Mouse (Mus musculus): ENCODE data around the gene Atad2b. TPM values are rescaled to one million over a fixed set of nuclear protein-coding genes. Genes with fewer than 3 reads are reported as not detected.
A peak's percentile ranks its signal among the peaks of the same experiment; 100 is the strongest.

Gene Atad2b
- total RNA-seq, 1 experiment = 22.4 TPM

GRCm38 (mm10) chr12:5048104-5048503 lies 131.0 kb downstream of the Atad2b start:
- in situ Hi-C loops (cut with MboI; ENCODE audit: low sequenced_read_pairs in 2 of 2, unreplicated experiment in 2 of 2) = no loop called here

GRCm38 (mm10) chr12:5067590-5067989 lies 150.4 kb downstream of the Atad2b start:
- in situ Hi-C loops (cut with MboI; ENCODE audit: low sequenced_read_pairs in 2 of 2, unreplicated experiment in 2 of 2) = no loop called here

More at GRCm38 (mm10) chr12:5048104-5048503, 131.0 kb downstream of the Atad2b start:
- no peak overlapping the region for H3K4me3 ChIP-seq (ENCODE audit: insufficient read depth in 1 of 2, low read depth in 1 of 2, low read length in 2 of 2, poor library complexity in 1 of 2, severe bottlenecking in 1 of 2)
- H3K27ac ChIP-seq (ENCODE audit: insufficient read depth, low read depth, low read length, poor library complexity, severe bottlenecking) = no peak overlapping the region
- H3K4me1 ChIP-seq (ENCODE audit: control insufficient read depth in 2 of 2, insufficient read depth in 2 of 2, low read length in 2 of 2, poor library complexity in 1 of 2) = no peaks in the 10 kb centered on the region
- DNase-seq (ENCODE audit: low read depth, low spot score) = no peak
- H3K9me3 ChIP-seq (ENCODE audit: control insufficient read depth, insufficient read depth, low read depth, low read length) = no peaks in the 10 kb centered on the region
- 0 out of 2 replicates have a peak, but pooled peaks cover 1% of the 10 kb centered on the region for H3K36me3 ChIP-seq (ENCODE audit: control insufficient read depth, insufficient read depth, low read length, poor library complexity, severe bottlenecking)
- TF ChIP-seq CHD2 (IDR thresholded peaks at IDR 0.05; ENCODE audit: low read depth, low read length) (no peak), HCFC1 (IDR thresholded peaks at IDR 0.05; ENCODE audit: borderline replicate concordance, insufficient read depth, low read length) (no peak), ZNF384 (IDR thresholded peaks at IDR 0.05; ENCODE audit: low read depth, low read length) (peak; percentile 91), MAFK (IDR thresholded peaks at IDR 0.05; ENCODE audit: insufficient read depth, low read depth, low read length) (no peak), ZC3H11A (IDR thresholded peaks at IDR 0.05; ENCODE audit: borderline replicate concordance, low read depth, low read length) (no peak)
- H3K9ac ChIP-seq (ENCODE audit: insufficient read depth, low read depth, low read length, poor library complexity, severe bottlenecking) = no peak overlapping the region

GRCm38 (mm10) chr12:5070131-5070530 lies 153.0 kb downstream of the Atad2b start:
- H3K36me3 ChIP-seq (ENCODE audit: control insufficient read depth, insufficient read depth, low read length, poor library complexity, severe bottlenecking) = no peaks in the 10 kb centered on the region
- no peak overlapping the region for H3K27ac ChIP-seq (ENCODE audit: insufficient read depth, low read depth, low read length, poor library complexity, severe bottlenecking)
- DNase-seq (ENCODE audit: low read depth, low spot score) = no peak
- in situ Hi-C loops (cut with MboI; ENCODE audit: low sequenced_read_pairs in 2 of 2, unreplicated experiment in 2 of 2) = no loop called here
- no peak overlapping the region for H3K9ac ChIP-seq (ENCODE audit: insufficient read depth, low read depth, low read length, poor library complexity, severe bottlenecking)
- no peaks in the 10 kb centered on the region for H3K9me3 ChIP-seq (ENCODE audit: control insufficient read depth, insufficient read depth, low read depth, low read length)
- no peak overlapping the region for H3K4me3 ChIP-seq (ENCODE audit: insufficient read depth in 1 of 2, low read depth in 1 of 2, low read length in 2 of 2, poor library complexity in 1 of 2, severe bottlenecking in 1 of 2)
- peaks cover 3 to 8% of the 10 kb centered on the region in 2 experiments; a peak in 3 of 4 replicates for H3K4me1 ChIP-seq (ENCODE audit: control insufficient read depth in 2 of 2, insufficient read depth in 2 of 2, low read length in 2 of 2, poor library complexity in 1 of 2)
- TF ChIP-seq MAFK (IDR thresholded peaks at IDR 0.05; ENCODE audit: insufficient read depth, low read depth, low read length) = no peak
- TF ChIP-seq HCFC1 (IDR thresholded peaks at IDR 0.05; ENCODE audit: borderline replicate concordance, insufficient read depth, low read length) = no peak
- TF ChIP-seq ZC3H11A (IDR thresholded peaks at IDR 0.05; ENCODE audit: borderline replicate concordance, low read depth, low read length) = no peak
- no peak for TF ChIP-seq ZNF384 (IDR thresholded peaks at IDR 0.05; ENCODE audit: low read depth, low read length)
- TF ChIP-seq CHD2 (IDR thresholded peaks at IDR 0.05; ENCODE audit: low read depth, low read length) = no peak

More at GRCm38 (mm10) chr12:5067590-5067989, 150.4 kb downstream of the Atad2b start:
- peaks cover 3 to 8% of the 10 kb centered on the region in 2 experiments; a peak in 3 of 4 replicates for H3K4me1 ChIP-seq (ENCODE audit: control insufficient read depth in 2 of 2, insufficient read depth in 2 of 2, low read length in 2 of 2, poor library complexity in 1 of 2)
- H3K36me3 ChIP-seq (ENCODE audit: control insufficient read depth, insufficient read depth, low read length, poor library complexity, severe bottlenecking) = no peaks in the 10 kb centered on the region
- TF ChIP-seq MAFK (IDR thresholded peaks at IDR 0.05; ENCODE audit: insufficient read depth, low read depth, low read length) (no peak), ZNF384 (IDR thresholded peaks at IDR 0.05; ENCODE audit: low read depth, low read length) (0 out of 2 replicates have a peak, but pooled peaks have one; percentile 15), CHD2 (IDR thresholded peaks at IDR 0.05; ENCODE audit: low read depth, low read length) (no peak), ZC3H11A (IDR thresholded peaks at IDR 0.05; ENCODE audit: borderline replicate concordance, low read depth, low read length) (no peak)
- no peak overlapping the region for H3K9ac ChIP-seq (ENCODE audit: insufficient read depth, low read depth, low read length, poor library complexity, severe bottlenecking)
- no peak overlapping the region for H3K4me3 ChIP-seq (ENCODE audit: insufficient read depth in 1 of 2, low read depth in 1 of 2, low read length in 2 of 2, poor library complexity in 1 of 2, severe bottlenecking in 1 of 2)
- H3K9me3 ChIP-seq (ENCODE audit: control insufficient read depth, insufficient read depth, low read depth, low read length) = no peaks in the 10 kb centered on the region
- peak; percentile 54 for DNase-seq (ENCODE audit: low read depth, low spot score)
- H3K27ac ChIP-seq (ENCODE audit: insufficient read depth, low read depth, low read length, poor library complexity, severe bottlenecking) = no peak overlapping the region

- no peak overlapping the region for H3K27ac ChIP-seq (ENCODE audit: insufficient read depth, low read depth, low read length, poor library complexity, severe bottlenecking)
- H3K36me3 ChIP-seq (ENCODE audit: control insufficient read depth, insufficient read depth, low read length, poor library complexity, severe bottlenecking) = no peaks in the 10 kb centered on the region
- H3K9ac ChIP-seq (ENCODE audit: insufficient read depth, low read depth, low read length, poor library complexity, severe bottlenecking) = no peak overlapping the region
- no peak overlapping the region for H3K4me3 ChIP-seq (ENCODE audit: insufficient read depth in 1 of 2, low read depth in 1 of 2, low read length in 2 of 2, poor library complexity in 1 of 2, severe bottlenecking in 1 of 2)
- no peak for DNase-seq (ENCODE audit: low read depth, low spot score)
- TF ChIP-seq ZNF384 (IDR thresholded peaks at IDR 0.05; ENCODE audit: low read depth, low read length) (no peak), MAFK (IDR thresholded peaks at IDR 0.05; ENCODE audit: insufficient read depth, low read depth, low read length) (no peak), ZC3H11A (IDR thresholded peaks at IDR 0.05; ENCODE audit: borderline replicate concordance, low read depth, low read length) (no peak), HCFC1 (IDR thresholded peaks at IDR 0.05; ENCODE audit: borderline replicate concordance, insufficient read depth, low read length) (no peak), CHD2 (IDR thresholded peaks at IDR 0.05; ENCODE audit: low read depth, low read length) (no peak)
- no peaks in the 10 kb centered on the region for H3K9me3 ChIP-seq (ENCODE audit: control insufficient read depth, insufficient read depth, low read depth, low read length)
- in situ Hi-C loops (cut with MboI; ENCODE audit: low sequenced_read_pairs in 2 of 2, unreplicated experiment in 2 of 2) = no loop called here
- no peaks in the 10 kb centered on the region for H3K4me1 ChIP-seq (ENCODE audit: control insufficient read depth in 2 of 2, insufficient read depth in 2 of 2, low read length in 2 of 2, poor library complexity in 1 of 2)
These were observed 156.0 kb downstream of the Atad2b start for GRCm38 (mm10) chr12:5073191-5073590.

GRCm38 (mm10) chr12:5081480-5081879 lies 164.3 kb downstream of the Atad2b start:
- Histone ChIP-seq H3K4me3 (ENCODE audit: insufficient read depth in 1 of 2, low read depth in 1 of 2, low read length in 2 of 2, poor library complexity in 1 of 2, severe bottlenecking in 1 of 2) (no peak overlapping the region), H3K27ac (ENCODE audit: insufficient read depth, low read depth, low read length, poor library complexity, severe bottlenecking) (no peak overlapping the region), H3K9ac (ENCODE audit: insufficient read depth, low read depth, low read length, poor library complexity, severe bottlenecking) (no peak overlapping the region), H3K9me3 (ENCODE audit: control insufficient read depth, insufficient read depth, low read depth, low read length) (no peaks in the 10 kb centered on the region), H3K4me1 (ENCODE audit: control insufficient read depth in 2 of 2, insufficient read depth in 2 of 2, low read length in 2 of 2, poor library complexity in 1 of 2) (no peaks in the 10 kb centered on the region), H3K36me3 (ENCODE audit: control insufficient read depth, insufficient read depth, low read length, poor library complexity, severe bottlenecking) (no peaks in the 10 kb centered on the region)
- TF ChIP-seq ZC3H11A (IDR thresholded peaks at IDR 0.05; ENCODE audit: borderline replicate concordance, low read depth, low read length) (no peak), MAFK (IDR thresholded peaks at IDR 0.05; ENCODE audit: insufficient read depth, low read depth, low read length) (no peak), CHD2 (IDR thresholded peaks at IDR 0.05; ENCODE audit: low read depth, low read length) (no peak)
- no peak for DNase-seq (ENCODE audit: low read depth, low spot score)
- in situ Hi-C loops (cut with MboI; ENCODE audit: low sequenced_read_pairs in 2 of 2, unreplicated experiment in 2 of 2) = no loop called here

Data from ES-E14 (cell line).